Mouse (Mus musculus) ES-E14 (cell line): ENCODE measurements around the gene Hamp2. TPM values are rescaled to one million over a fixed set of nuclear protein-coding genes. Genes with fewer than 3 reads are reported as not detected.

Experiments used
- DNase-seq: peaks from one replicate; pipeline ENCODE4 v3.0.0-alpha.2; 2013; ENCODE audit warnings: low read depth, low spot score
- H3K27ac ChIP-seq: 2 replicates; pipeline ENCODE4 v1.5.1; 2012; ENCODE audit warnings: low read depth, mild to moderate bottlenecking, low read length, moderate library complexity, mixed read lengths; ENCODE audit not compliant: poor library complexity, insufficient read depth, severe bottlenecking
- H3K36me3 ChIP-seq: 2 replicates; pipeline ENCODE4 v1.6.1; 2012; ENCODE audit warnings: mild to moderate bottlenecking, low read length, moderate library complexity, mixed read lengths; ENCODE audit not compliant: control insufficient read depth, poor library complexity, insufficient read depth, severe bottlenecking
- H3K4me1 ChIP-seq, 2 experiments: fragments of 150-350 bp in 1 of 2; sonication (generic) in 1 of 2; 2 replicates each; pipeline ENCODE4 v1.6.1; 2012; ENCODE audit warnings: low read length in 2 of 2, mild to moderate bottlenecking in 1 of 2, mixed read lengths in 1 of 2; ENCODE audit not compliant: control insufficient read depth in 2 of 2, insufficient read depth in 2 of 2, poor library complexity in 1 of 2
- H3K4me3 ChIP-seq, 2 experiments: fragments of 150-350 bp in 1 of 2; sonication (generic) in 1 of 2; 2 replicates each; pipeline ENCODE4 v1.5.1; 2012; ENCODE audit warnings: low read length in 2 of 2, low read depth in 1 of 2, mild to moderate bottlenecking in 1 of 2, mixed read lengths in 1 of 2; ENCODE audit not compliant: insufficient read depth in 1 of 2, poor library complexity in 1 of 2, severe bottlenecking in 1 of 2
- H3K9ac ChIP-seq: 2 replicates; pipeline ENCODE4 v1.6.1; 2012; ENCODE audit warnings: low read depth, mild to moderate bottlenecking, low read length, mixed read lengths; ENCODE audit not compliant: poor library complexity, insufficient read depth, severe bottlenecking
- H3K9me3 ChIP-seq: fragments of 150-350 bp; sonication (generic); 2 replicates; pipeline ENCODE4 v1.6.1; 2012; ENCODE audit warnings: low read depth, mild to moderate bottlenecking, low read length; ENCODE audit not compliant: control insufficient read depth, insufficient read depth
- CHD2 ChIP-seq: IDR thresholded peaks from 2 replicates; pipeline ENCODE4 v1.6.1; 2014; ENCODE audit warnings: mild to moderate bottlenecking, low read depth, low read length, inconsistent platforms
- HCFC1 ChIP-seq: IDR thresholded peaks from 2 replicates; pipeline ENCODE4 v1.6.1; 2012; ENCODE audit warnings: low read length, inconsistent platforms, borderline replicate concordance; ENCODE audit not compliant: insufficient read depth
- MAFK ChIP-seq: IDR thresholded peaks from 2 replicates; pipeline ENCODE4 v1.6.1; 2014; ENCODE audit warnings: mild to moderate bottlenecking, low read depth, low read length, inconsistent platforms; ENCODE audit not compliant: insufficient read depth
- ZC3H11A ChIP-seq: IDR thresholded peaks from 2 replicates; pipeline ENCODE4 v1.6.1; 2012; ENCODE audit warnings: low read depth, mild to moderate bottlenecking, inconsistent platforms, low read length, borderline replicate concordance
- ZNF384 ChIP-seq: IDR thresholded peaks from 2 replicates; pipeline ENCODE4 v1.6.1; 2012; ENCODE audit warnings: low read depth, low read length, inconsistent platforms
- in situ Hi-C, 2 experiments: fragments of 600-800 bp; cut with MboI; formaldehyde crosslinking; loops; one replicate each; pipeline ENCODE4 v1.15.1; 2025; ENCODE audit warnings: low sequenced_read_pairs in 2 of 2, inconsistent platforms in 1 of 2; ENCODE audit not compliant: unreplicated experiment in 2 of 2
- total RNA-seq: library from RNA; depleted of rRNA; stranded (reverse); fragments of 300-350 nt; gene quantifications from 2 replicates; pipeline ENCODE4 v1.2.3, GENCODE M21; 2012

Gene Hamp2
- total RNA-seq, 1 experiment = not detected

- in situ Hi-C loops = no loop called here
- H3K4me1 ChIP-seq = peaks cover 0 to 7% of the 10 kb centered on the region in 2 experiments; a peak in 1 of 4 replicates
- H3K9ac ChIP-seq = no peak overlapping the region
- no peak overlapping the region for H3K27ac ChIP-seq
- H3K4me3 ChIP-seq = no peak overlapping the region
- TF ChIP-seq ZNF384 (no peak), CHD2 (no peak), ZC3H11A (no peak), HCFC1 (no peak), MAFK (no peak)
- no peak for DNase-seq
- no peaks in the 10 kb centered on the region for H3K36me3 ChIP-seq
- no peaks in the 10 kb centered on the region for H3K9me3 ChIP-seq
These were observed 32.7 kb downstream of the Hamp2 start for GRCm38 (mm10) chr7:30891746-30892145.

GRCm38 (mm10) chr7:30890681-30891080, 33.8 kb downstream of the Hamp2 start:
- H3K9ac ChIP-seq = no peak overlapping the region
- DNase-seq = no peak
- H3K4me3 ChIP-seq = no peak overlapping the region
- no peaks in the 10 kb centered on the region for H3K36me3 ChIP-seq
- H3K4me1 ChIP-seq = peaks cover 0 to 7% of the 10 kb centered on the region in 2 experiments; a peak in 1 of 4 replicates
- H3K9me3 ChIP-seq = no peaks in the 10 kb centered on the region
- H3K27ac ChIP-seq = no peak overlapping the region
- in situ Hi-C loops = no loop called here
- TF ChIP-seq MAFK = no peak
- no peak for TF ChIP-seq ZC3H11A
- no peak for TF ChIP-seq CHD2
- no peak for TF ChIP-seq ZNF384
- TF ChIP-seq HCFC1 = no peak

DNA sequence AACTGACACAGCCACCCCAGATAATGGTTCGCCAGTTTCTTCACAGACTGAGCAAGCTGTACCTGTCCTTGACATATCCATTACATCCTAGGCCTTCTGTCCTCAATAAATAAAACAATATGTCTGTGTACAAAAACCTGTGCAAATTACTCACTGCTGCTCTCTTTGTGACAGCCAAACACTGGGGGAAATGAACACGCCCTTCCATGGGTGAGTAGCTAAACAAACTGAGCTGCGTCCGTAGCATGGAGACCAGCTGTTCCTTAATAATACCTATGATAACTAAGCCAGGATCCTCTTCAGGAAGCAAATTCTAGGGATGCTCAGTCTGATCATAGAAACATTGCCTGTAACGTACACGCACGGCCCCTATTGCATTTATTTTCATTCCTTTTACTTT, 35.7 kb downstream of the Hamp2 start:
- H3K4me3 ChIP-seq = no peak overlapping the region
- TF ChIP-seq CHD2 = no peak
- no peak for TF ChIP-seq ZC3H11A
- no peak for TF ChIP-seq HCFC1
- no peak for TF ChIP-seq MAFK
- TF ChIP-seq ZNF384 = no peak
- H3K9ac ChIP-seq = no peak overlapping the region
- in situ Hi-C loops = no loop called here
- H3K4me1 ChIP-seq = peaks cover 0 to 7% of the 10 kb centered on the region in 2 experiments; a peak in 1 of 4 replicates
- no peaks in the 10 kb centered on the region for H3K36me3 ChIP-seq
- H3K27ac ChIP-seq = no peak overlapping the region
- DNase-seq = no peak
- no peaks in the 10 kb centered on the region for H3K9me3 ChIP-seq

GRCm38 (mm10) chr7:30887568-30888188, 36.8 kb downstream of the Hamp2 start:
- in situ Hi-C loops = no loop called here
- Histone ChIP-seq H3K9ac (no peak overlapping the region), H3K9me3 (no peaks in the 10 kb centered on the region), H3K4me3 (no peak overlapping the region), H3K36me3 (no peaks in the 10 kb centered on the region), H3K4me1 (peaks cover 0 to 5% of the 10 kb centered on the region in 2 experiments; a peak in 1 of 4 replicates), H3K27ac (no peak overlapping the region)
- DNase-seq = no peak
- TF ChIP-seq MAFK (no peak), CHD2 (no peak)

DNA sequence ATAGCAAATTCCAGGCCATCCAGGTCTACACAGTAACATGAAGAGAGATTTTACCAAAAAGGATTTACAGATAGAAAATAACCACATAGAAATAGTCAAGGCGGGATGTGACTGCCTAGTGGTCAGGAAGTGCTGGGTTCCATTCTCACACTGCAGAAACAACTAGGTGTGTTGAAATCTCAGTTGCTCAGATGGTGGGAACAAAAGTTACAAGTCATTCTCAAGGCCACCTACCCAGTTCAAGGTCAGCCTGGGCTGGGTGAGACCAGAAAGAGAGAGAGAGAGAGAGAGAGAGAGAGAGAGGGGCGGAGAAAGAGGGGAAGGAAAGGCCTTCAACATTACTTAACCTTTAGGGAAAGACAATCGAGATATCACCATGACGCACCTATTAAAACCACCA, 37.6 kb downstream of the Hamp2 start:
- Histone ChIP-seq H3K27ac (no peak overlapping the region), H3K4me3 (no peak overlapping the region), H3K9me3 (no peaks in the 10 kb centered on the region), H3K36me3 (no peaks in the 10 kb centered on the region), H3K4me1 (no peaks in the 10 kb centered on the region; a peak in 1 of 4 replicates), H3K9ac (no peak overlapping the region)
- in situ Hi-C loops = no loop called here
- TF ChIP-seq HCFC1 (no peak), MAFK (no peak), ZC3H11A (no peak), CHD2 (no peak), ZNF384 (no peak)
- no peak for DNase-seq
